Mouse (Mus musculus) liver, postnatal 0 days (tissue): ENCODE data around the gene Atxn1. TPM values are rescaled to one million over a fixed set of nuclear protein-coding genes. Genes with fewer than 3 reads are reported as not detected.
A peak's percentile ranks its signal among the peaks of the same experiment; 100 is the strongest.

Source experiments
- ATAC-seq: fragments of 200-750 bp; cut with Nextera tagmentation; 2 replicates; pipeline ENCODE4 v1.8.0; 2017; ENCODE audit warnings: mild to moderate bottlenecking, moderate library complexity
- DNase-seq: peaks from one replicate; pipeline ENCODE4 v3.0.0-alpha.2; 2016
- H3K27ac ChIP-seq: fragments of 300-500 bp; sonication (generic); 2 replicates; pipeline ENCODE4 v1.5.1; 2014; ENCODE audit warnings: antibody characterized with exemption, moderate library complexity, mild to moderate bottlenecking, low read depth
- H3K27me3 ChIP-seq: fragments of 300-500 bp; sonication (generic); 2 replicates; pipeline ENCODE4 v1.6.1; 2014; ENCODE audit warnings: low read length, control low read depth, mixed read lengths; ENCODE audit not compliant: insufficient read depth
- H3K36me3 ChIP-seq: fragments of 300-500 bp; sonication (generic); replicated peaks from 2 replicates; pipeline ENCODE4 v1.6.1; 2014; ENCODE audit warnings: mild to moderate bottlenecking, control low read depth, low read length, moderate library complexity, mixed read lengths; ENCODE audit not compliant: insufficient read depth
- H3K4me1 ChIP-seq: fragments of 300-500 bp; sonication (generic); 2 replicates; pipeline ENCODE4 v1.6.1; 2014; ENCODE audit warnings: antibody characterized with exemption, mild to moderate bottlenecking, control low read depth; ENCODE audit not compliant: insufficient read depth
- H3K4me2 ChIP-seq: fragments of 300-500 bp; sonication (generic); 2 replicates; pipeline ENCODE4 v1.6.1; 2014; ENCODE audit warnings: low read depth, mild to moderate bottlenecking, low read length, moderate library complexity, mixed read lengths
- H3K4me3 ChIP-seq: fragments of 300-500 bp; sonication (generic); 2 replicates; pipeline ENCODE4 v1.5.1; 2014; ENCODE audit warnings: low read depth, low read length
- H3K9ac ChIP-seq: fragments of 300-500 bp; sonication (generic); replicated peaks from 2 replicates; pipeline ENCODE4 v1.6.1; 2014; ENCODE audit warnings: mild to moderate bottlenecking, moderate library complexity
- H3K9me3 ChIP-seq: fragments of 300-500 bp; sonication (generic); 2 replicates; pipeline ENCODE4 v1.6.1; 2016; ENCODE audit warnings: mild to moderate bottlenecking, control low read depth, low read length, mixed read lengths
- CTCF ChIP-seq: sonication (generic); IDR thresholded peaks from 2 replicates; pipeline ENCODE4 v1.5.1; 2016; ENCODE audit warnings: antibody characterized with exemption, low read depth
- EP300 ChIP-seq: IDR thresholded peaks from 2 replicates; pipeline ENCODE4 v1.6.1; 2016; ENCODE audit warnings: antibody characterized with exemption, low read depth, mild to moderate bottlenecking
- WGBS: fragments of 180-500 bp; shearing (Covaris S2); extraction: QIAGEN DNeasy Blood & Tissue Kit; methylation state at CpG from one replicate; pipeline ENCODE4 v1.1.7; 2014; ENCODE audit not compliant: insufficient replicate concordance; 5-methylcytosine and 5-hydroxymethylcytosine counted together
- polyA plus RNA-seq: library from polyadenylated mRNA; unstranded; fragments of >200 nt; fragmentation: Nextera tagmentation; extraction: Ambion mirVana; gene quantifications from 2 replicates; pipeline ENCODE4 v1.2.1, GENCODE M21; 2015

Gene Atxn1
- polyA plus RNA-seq, 1 experiment from 2014 or later = 4.4 TPM

DNA sequence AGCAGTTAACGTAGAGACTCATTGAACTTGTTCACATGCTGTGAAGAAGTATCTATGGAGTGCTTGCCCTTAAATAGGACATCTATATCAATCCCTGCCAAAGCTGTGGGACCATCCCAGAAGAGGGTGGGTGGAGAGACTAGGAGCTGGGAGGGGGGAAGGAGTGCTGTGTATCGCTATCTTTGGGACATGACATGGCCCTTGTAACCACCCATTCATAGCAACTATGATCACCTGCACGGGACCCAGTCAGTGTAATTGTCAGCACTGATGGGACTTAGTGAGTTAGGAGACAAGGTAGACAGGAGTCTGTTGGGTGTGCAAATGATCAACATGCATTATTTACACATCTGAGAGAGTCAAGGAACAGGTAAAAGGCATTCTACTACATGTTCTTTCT lies 405.6 kb downstream of the Atxn1 start:
- no peak overlapping the region for H3K4me2 ChIP-seq
- ATAC-seq = no peak
- no peak overlapping the region for H3K27ac ChIP-seq
- 87% methylated on average over 3 of the region's 3 CpGs for WGBS
- DNase-seq = no peak
- no peak overlapping the region for H3K4me3 ChIP-seq
- no peaks in the 10 kb centered on the region for H3K4me1 ChIP-seq
- H3K9me3 ChIP-seq = no peaks in the 10 kb centered on the region
- no peaks in the 10 kb centered on the region for H3K27me3 ChIP-seq
- no peaks in the 10 kb centered on the region; the same call in 1 of the 2 replicates for H3K36me3 ChIP-seq
- H3K9ac ChIP-seq = no peak overlapping the region
- TF ChIP-seq EP300 = no peak
- no peak for TF ChIP-seq CTCF

DNA sequence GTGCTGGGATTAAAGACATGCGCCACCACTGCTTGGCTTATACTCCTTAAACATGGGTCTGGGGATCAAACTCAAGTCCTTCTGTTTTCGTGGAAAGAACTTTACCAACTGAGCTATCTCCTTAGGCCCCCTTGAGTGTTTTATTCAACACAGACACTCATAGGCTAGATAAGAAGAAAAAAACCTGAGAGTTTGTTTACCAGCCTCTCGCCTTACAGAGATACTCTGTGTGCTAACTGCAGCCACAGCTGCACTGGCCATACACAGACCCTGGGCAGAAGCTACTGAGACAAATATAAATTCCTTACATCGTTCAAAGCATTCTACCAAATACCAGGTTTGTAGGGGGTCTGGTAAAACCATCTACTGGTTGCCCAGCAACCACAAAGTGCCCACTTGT lies 406.4 kb downstream of the Atxn1 start:
- ATAC-seq (no peak), DNase-seq (no peak)
- 53% methylated on average over 4 of the region's 4 CpGs for WGBS
- Histone ChIP-seq H3K4me2 (no peak overlapping the region), H3K36me3 (peaks cover 3% of the 10 kb centered on the region; the same call in 1 of the 2 replicates), H3K9me3 (no peaks in the 10 kb centered on the region), H3K4me3 (no peak overlapping the region), H3K27ac (no peak overlapping the region), H3K27me3 (no peaks in the 10 kb centered on the region), H3K4me1 (no peaks in the 10 kb centered on the region), H3K9ac (no peak overlapping the region)
- TF ChIP-seq EP300 (no peak), CTCF (no peak)

DNA sequence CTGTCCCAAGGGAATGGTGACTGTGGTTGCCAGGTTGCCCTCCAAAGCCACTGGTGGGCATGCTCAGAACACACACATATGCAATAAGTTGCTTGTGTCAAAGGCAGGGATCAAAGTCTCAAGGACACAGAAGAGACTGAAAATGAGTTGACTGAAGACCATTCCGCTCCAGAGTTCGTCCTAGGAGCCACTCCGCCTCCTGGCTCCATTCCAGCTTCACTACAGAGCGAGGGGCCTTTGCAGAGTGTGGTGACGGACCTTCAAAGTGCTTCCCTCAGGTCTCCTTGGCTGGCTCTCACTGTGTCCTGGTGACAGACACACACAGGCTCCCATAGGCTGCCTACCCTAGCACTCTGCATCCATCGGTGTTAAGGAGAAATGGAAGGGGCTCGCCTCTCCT lies 411.1 kb downstream of the Atxn1 start:
- peak overlapping the region; percentile 44; the same call in 1 of the 2 replicates for H3K27ac ChIP-seq
- ATAC-seq = peak; percentile 66
- H3K4me2 ChIP-seq = no peak overlapping the region
- no peaks in the 10 kb centered on the region for H3K9me3 ChIP-seq
- H3K27me3 ChIP-seq = no peaks in the 10 kb centered on the region
- H3K9ac ChIP-seq = no peak overlapping the region
- DNase-seq = no peak
- 71% methylated on average over 7 of the region's 7 CpGs for WGBS
- no peak for TF ChIP-seq EP300
- TF ChIP-seq CTCF = no peak
- no peaks in the 10 kb centered on the region for H3K4me1 ChIP-seq
- H3K4me3 ChIP-seq = no peak overlapping the region
- peaks cover 12% of the 10 kb centered on the region for H3K36me3 ChIP-seq

DNA sequence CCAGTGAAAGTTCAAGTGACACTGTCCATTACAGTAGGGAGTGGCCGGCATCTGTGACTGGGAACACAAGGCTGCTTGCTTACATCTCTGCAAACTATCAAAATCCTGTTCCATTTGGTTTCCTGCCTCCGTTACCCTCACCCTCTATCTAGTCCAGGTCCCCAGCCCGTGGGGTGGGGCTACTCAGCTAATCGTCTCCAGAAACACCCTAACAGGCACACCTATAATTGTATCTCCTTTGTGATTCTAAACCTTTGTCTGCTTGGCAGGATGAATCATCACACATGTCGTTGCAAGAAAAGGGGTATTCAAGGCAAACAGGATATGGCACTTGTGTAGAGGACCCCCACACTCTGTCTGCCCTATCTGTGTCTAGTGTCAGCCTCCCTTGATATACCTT lies 417.3 kb downstream of the Atxn1 start:
- TF ChIP-seq CTCF (no peak), EP300 (no peak)
- H3K27me3 ChIP-seq = no peaks in the 10 kb centered on the region
- 55% methylated on average over 5 of the region's 5 CpGs for WGBS
- ATAC-seq (no peak), DNase-seq (no peak)
- H3K4me3 ChIP-seq = no peak overlapping the region
- H3K9me3 ChIP-seq = no peaks in the 10 kb centered on the region
- peaks cover 23% of the 10 kb centered on the region; the same call in 1 of the 2 replicates for H3K4me1 ChIP-seq
- H3K27ac ChIP-seq = peak overlapping the region; percentile 6; the same call in 1 of the 2 replicates
- 0 out of 2 replicates have a peak overlapping the region, but pooled peaks have one; percentile 58 for H3K4me2 ChIP-seq
- peaks cover 44% of the 10 kb centered on the region for H3K36me3 ChIP-seq
- no peak overlapping the region for H3K9ac ChIP-seq

DNA sequence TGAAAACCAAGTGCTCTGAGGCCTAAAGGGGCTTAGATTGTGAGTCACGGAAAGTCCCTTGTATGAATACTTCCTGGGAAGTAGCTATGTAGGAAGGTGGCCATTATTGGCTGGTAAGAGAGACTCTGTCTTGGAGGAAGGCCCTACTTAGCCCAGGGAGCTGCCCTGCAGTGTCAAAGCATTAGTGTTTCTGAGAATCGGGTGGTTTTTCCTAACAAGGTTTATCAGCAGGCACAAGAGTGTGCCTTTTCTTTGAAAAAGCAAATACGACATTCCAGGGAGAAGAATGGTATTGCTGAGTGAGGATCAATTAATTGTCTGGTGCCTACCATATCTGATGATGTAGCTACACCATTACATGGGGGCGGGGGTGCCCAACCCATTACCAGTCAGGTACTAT lies 417.9 kb downstream of the Atxn1 start:
- 46% methylated on average over 4 of the region's 4 CpGs for WGBS
- peaks cover 49% of the 10 kb centered on the region for H3K36me3 ChIP-seq
- H3K9ac ChIP-seq = peak overlapping the region; percentile 23; the same call in 1 of the 2 replicates
- peak overlapping the region; percentile 77; the same call in 1 of the 2 replicates for H3K27ac ChIP-seq
- TF ChIP-seq EP300 (no peak), CTCF (no peak)
- DNase-seq = no peak
- H3K4me2 ChIP-seq = peak overlapping the region; percentile 58
- H3K27me3 ChIP-seq = no peaks in the 10 kb centered on the region
- H3K4me3 ChIP-seq = no peak overlapping the region
- no peak for ATAC-seq
- H3K4me1 ChIP-seq = peaks cover 23% of the 10 kb centered on the region; the same call in 1 of the 2 replicates
- H3K9me3 ChIP-seq = no peaks in the 10 kb centered on the region

DNA sequence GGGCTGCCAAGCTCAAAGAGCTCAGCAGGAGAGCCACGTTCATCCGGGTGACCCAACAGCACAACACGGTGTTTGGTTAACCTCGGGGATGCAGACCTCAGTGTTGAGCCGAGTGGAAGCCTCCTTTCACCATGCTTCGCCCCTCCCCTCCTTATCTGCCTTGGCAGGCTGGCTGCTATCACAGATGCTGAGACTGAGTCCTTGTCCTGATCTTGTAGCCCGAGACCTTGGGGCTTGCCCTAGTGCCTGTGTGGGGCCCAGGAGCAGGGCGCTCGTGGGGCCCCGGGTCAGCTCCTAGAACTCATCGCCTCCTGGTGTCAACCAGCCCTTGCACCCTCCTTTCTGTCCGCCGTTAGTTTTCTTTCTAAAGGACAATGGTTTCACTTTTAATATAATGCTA lies 418.8 kb downstream of the Atxn1 start:
- peak; percentile 97 for ATAC-seq
- H3K9ac ChIP-seq = peak overlapping the region; percentile 30; the same call in 1 of the 2 replicates
- peak; percentile 81 for DNase-seq

More for the DNA sequence above, 418.8 kb downstream of the Atxn1 start:
- WGBS = 42% methylated on average over 13 of the region's 13 CpGs
- Histone ChIP-seq H3K4me2 (peak overlapping the region; percentile 58), H3K4me3 (peak overlapping the region; percentile 25; the same call in 1 of the 2 replicates), H3K27ac (peak overlapping the region; percentile 77), H3K4me1 (peaks cover 23% of the 10 kb centered on the region; the same call in 1 of the 2 replicates), H3K9me3 (no peaks in the 10 kb centered on the region), H3K36me3 (peaks cover 49% of the 10 kb centered on the region), H3K27me3 (no peaks in the 10 kb centered on the region)
- TF ChIP-seq EP300 (peak; percentile 90), CTCF (0 out of 2 replicates have a peak, but pooled peaks have one; percentile 9)
